ENCODE assay signal across 8 mouse cellular contexts in genomic region chr7:122101747-122102244, GRCm38 (mm10). TPM values are rescaled to one million over a fixed set of nuclear protein-coding genes. Genes with fewer than 3 reads are reported as not detected.
DNase-seq lines count a peak whose midpoint lies in the region; ATAC-seq lines count a peak whose summit lies in the region.

Gene Ndufab1 (minus strand): TSS chr7:122101886.

- peaks cover 19% of the 10 kb centered on the region for H3K36me3 ChIP-seq in hindbrain, embryonic 14.5 days (replicated peaks; ENCODE audit: control insufficient read depth, insufficient read depth)

- peak within 1 kb of the TSS; percentile 85 for H3K9ac ChIP-seq in hindbrain, embryonic 14.5 days

- no peaks in the 10 kb centered on the region for H3K9me3 ChIP-seq in hindbrain, embryonic 14.5 days (ENCODE audit: control insufficient read depth, low read length)

- H3K4me2 ChIP-seq in hindbrain, embryonic 14.5 days (replicated peaks) = peak within 1 kb of the TSS; percentile 85

- ATAC-seq in hindbrain, embryonic 14.5 days (ENCODE audit: low FRiP score) = peak; percentile 99

- peak within 1 kb of the TSS; percentile 40 for H3K27ac ChIP-seq in hindbrain, embryonic 14.5 days

- H3K27me3 ChIP-seq in hindbrain, embryonic 14.5 days (ENCODE audit: control insufficient read depth, insufficient read depth, low read length) = no peaks in the 10 kb centered on the region

- H3K4me1 ChIP-seq in hindbrain, embryonic 14.5 days (replicated peaks; ENCODE audit: control insufficient read depth, insufficient read depth, low read length) = peaks cover 8% of the 10 kb centered on the region

- under 1% methylated on average over 37 of the region's 43 CpGs for WGBS in hindbrain, embryonic 14.5 days

- H3K4me3 ChIP-seq in hindbrain, embryonic 14.5 days (replicated peaks; ENCODE audit: low read length) = peak within 1 kb of the TSS; percentile 60

- peak; percentile 91 for DNase-seq in R1 (ENCODE audit: low read depth, low spot score)
- peak; percentile 89 to 92 for DNase-seq in cerebellum, postnatal 14 days
- peak; percentile 70 to 81 for DNase-seq in frontal cortex, postnatal 25 days (ENCODE audit: low spot score in 2 of 2)
- peak; percentile 93 for DNase-seq in hindbrain, embryonic 14.5 days (ENCODE audit: low spot score)
- peak; percentile 84 to 85 for DNase-seq in layer of hippocampus, postnatal 36 days
- peak; percentile 88 for DNase-seq in lung, postnatal 36 days
- peak; percentile 95 for DNase-seq in retina, postnatal 1 day
- DNase-seq in urinary bladder, adult 2 months (ENCODE audit: low spot score) = peak; percentile 74

RNA-seq across cellular contexts. Expression of gene Ndufab1, which starts in this region (rescaled TPM):
- 681 and 682 TPM in 2 replicates for polyA plus RNA-seq in hindbrain, embryonic 14.5 days (2014; fragmentation: Nextera tagmentation; extraction: Ambion mirVana)
- 100 to 1,000 TPM; 290 to 336 TPM for total RNA-seq in layer of hippocampus, postnatal 36 days (2021)
- 139 and 155 TPM in 2 replicates for polyA plus RNA-seq in urinary bladder, adult 2 months (2012; rRNA removed)

Comparison
In these comparisons a context has a peak if more than half of its experiments do, and no peak if none do; other contexts are left out.
1. Peak in every context shown above with its lines: DNase-seq, ATAC-seq, H3K4me3 ChIP-seq and H3K27ac ChIP-seq.